Mouse (Mus musculus) midbrain, embryonic 13.5 days (tissue): Measurements from ENCODE around the gene Igf2bp1. TPM values are rescaled to one million over a fixed set of nuclear protein-coding genes. Genes with fewer than 3 reads are reported as not detected.

Experiments
- ATAC-seq: fragments of 200-750 bp; cut with Nextera tagmentation; 2 replicates; pipeline ENCODE4 v1.8.0; 2017; ENCODE audit warnings: mild to moderate bottlenecking, moderate TSS enrichment, moderate library complexity
- H3K27ac ChIP-seq: fragments of 300-500 bp; sonication (generic); 2 replicates; pipeline ENCODE4 v1.5.1; 2015; ENCODE audit warnings: inconsistent platforms, mild to moderate bottlenecking, moderate library complexity
- H3K27me3 ChIP-seq: fragments of 300-500 bp; sonication (generic); 2 replicates; pipeline ENCODE4 v1.6.1; 2015; ENCODE audit warnings: mild to moderate bottlenecking, inconsistent platforms
- H3K36me3 ChIP-seq: fragments of 300-500 bp; sonication (generic); 2 replicates; pipeline ENCODE4 v1.6.1; 2015; ENCODE audit warnings: mild to moderate bottlenecking, inconsistent platforms
- H3K4me1 ChIP-seq: fragments of 300-500 bp; sonication (generic); replicated peaks from 2 replicates; pipeline ENCODE4 v1.6.1; 2015; ENCODE audit warnings: inconsistent platforms
- H3K4me2 ChIP-seq: fragments of 300-500 bp; sonication (generic); replicated peaks from 2 replicates; pipeline ENCODE4 v1.6.1; 2015; ENCODE audit warnings: moderate library complexity, mild to moderate bottlenecking, inconsistent platforms
- H3K4me3 ChIP-seq: fragments of 300-500 bp; sonication (generic); replicated peaks from 2 replicates; pipeline ENCODE4 v1.5.1; 2015; ENCODE audit warnings: mild to moderate bottlenecking, inconsistent platforms
- H3K9ac ChIP-seq: fragments of 300-500 bp; sonication (generic); replicated peaks from 2 replicates; pipeline ENCODE4 v1.6.1; 2015; ENCODE audit warnings: mild to moderate bottlenecking, inconsistent platforms
- H3K9me3 ChIP-seq: fragments of 300-500 bp; sonication (generic); 2 replicates; pipeline ENCODE4 v1.6.1; 2016; ENCODE audit warnings: mild to moderate bottlenecking, inconsistent platforms
- WGBS: fragments of 180-500 bp; shearing (Covaris S2); methylation state at CpG from one replicate; pipeline ENCODE4 v1.1.7; 2015; 5-methylcytosine and 5-hydroxymethylcytosine counted together
- polyA plus RNA-seq: library from polyadenylated mRNA; unstranded; fragments of >200 nt; fragmentation: Nextera tagmentation; extraction: Ambion mirVana; gene quantifications from 2 replicates; pipeline ENCODE4 v1.2.1, GENCODE M21; 2015

Gene Igf2bp1
- polyA plus RNA-seq, 1 experiment from 2014 or later, result 40.6 TPM

- peak; percentile 57 for ATAC-seq
- under 1% methylated on average over 33 of the region's 33 CpGs for WGBS
- Histone ChIP-seq H3K4me1 (peaks cover 32% of the 10 kb centered on the region), H3K9me3 (no peaks in the 10 kb centered on the region), H3K27ac (peak overlapping the region; percentile 98), H3K9ac (peak overlapping the region; percentile 91), H3K4me3 (peak overlapping the region; percentile 88), H3K27me3 (no peaks in the 10 kb centered on the region), H3K36me3 (no peaks in the 10 kb centered on the region), H3K4me2 (peak overlapping the region; percentile 80)
Observed at GRCm38 (mm10) chr11:96006367-96006851, 669 bp upstream of the Igf2bp1 start.

- no peaks in the 10 kb centered on the region for H3K27me3 ChIP-seq
- peaks cover 44% of the 10 kb centered on the region for H3K4me1 ChIP-seq
- peak overlapping the region; percentile 88 for H3K4me3 ChIP-seq
- peak overlapping the region; percentile 98 for H3K27ac ChIP-seq
- H3K9ac ChIP-seq, result peak overlapping the region; percentile 91
- no peaks in the 10 kb centered on the region for H3K9me3 ChIP-seq
- 0 out of 2 replicates have a peak, but pooled peaks have one; percentile 24 for ATAC-seq
- peak overlapping the region; percentile 80 for H3K4me2 ChIP-seq
- H3K36me3 ChIP-seq, result no peaks in the 10 kb centered on the region
- under 1% methylated on average over 55 of the region's 57 CpGs for WGBS
Observed at GRCm38 (mm10) chr11:96004793-96005402, 842 bp downstream of the Igf2bp1 start.

- peaks cover 45% of the 10 kb centered on the region for H3K4me1 ChIP-seq
- H3K9ac ChIP-seq, result peak overlapping the region; percentile 91
- no peaks in the 10 kb centered on the region for H3K36me3 ChIP-seq
- ATAC-seq, result 0 out of 2 replicates have a peak, but pooled peaks have one; percentile 7
- H3K27ac ChIP-seq, result peak overlapping the region; percentile 98
- no peaks in the 10 kb centered on the region for H3K27me3 ChIP-seq
- peak overlapping the region; percentile 88 for H3K4me3 ChIP-seq
- under 1% methylated on average over 31 of the region's 32 CpGs for WGBS
- peak overlapping the region; percentile 80 for H3K4me2 ChIP-seq
- no peaks in the 10 kb centered on the region for H3K9me3 ChIP-seq
Observed at GRCm38 (mm10) chr11:96003969-96004792, 1.6 kb downstream of the Igf2bp1 start.

- H3K27ac ChIP-seq, result peak overlapping the region; percentile 60
- peak overlapping the region; percentile 91 for H3K9ac ChIP-seq
- peaks cover 47% of the 10 kb centered on the region for H3K4me1 ChIP-seq
- H3K4me3 ChIP-seq, result peak overlapping the region; percentile 88
- peak overlapping the region; percentile 80 for H3K4me2 ChIP-seq
- H3K9me3 ChIP-seq, result no peaks in the 10 kb centered on the region
- ATAC-seq, result no peak
- H3K36me3 ChIP-seq, result no peaks in the 10 kb centered on the region
- WGBS, result 0% methylated on average over 12 of the region's 12 CpGs
- H3K27me3 ChIP-seq, result no peaks in the 10 kb centered on the region
Observed at GRCm38 (mm10) chr11:96003100-96003900, 2.4 kb downstream of the Igf2bp1 start.

GRCm38 (mm10) chr11:95994151-95994550, 11.6 kb downstream of the Igf2bp1 start:
- H3K36me3 ChIP-seq, result peaks cover 11% of the 10 kb centered on the region; the same call in 1 of the 2 replicates
- H3K4me1 ChIP-seq, result peaks cover 42% of the 10 kb centered on the region
- no peak overlapping the region for H3K9ac ChIP-seq
- no peak overlapping the region for H3K4me2 ChIP-seq
- H3K4me3 ChIP-seq, result no peak overlapping the region
- no peaks in the 10 kb centered on the region for H3K27me3 ChIP-seq
- 94% methylated on average over 8 of the region's 8 CpGs for WGBS
- no peak for ATAC-seq
- no peak overlapping the region for H3K27ac ChIP-seq
- peaks cover 5% of the 10 kb centered on the region; the same call in 1 of the 2 replicates for H3K9me3 ChIP-seq

GRCm38 (mm10) chr11:95990886-95991708, 14.6 kb downstream of the Igf2bp1 start:
- H3K4me1 ChIP-seq, result peaks cover 54% of the 10 kb centered on the region
- H3K36me3 ChIP-seq, result peaks cover 11% of the 10 kb centered on the region; the same call in 1 of the 2 replicates
- peaks cover 5% of the 10 kb centered on the region; the same call in 1 of the 2 replicates for H3K9me3 ChIP-seq
- under 1% methylated on average over 42 of the region's 49 CpGs for WGBS
- peak overlapping the region; percentile 80 for H3K9ac ChIP-seq
- H3K4me3 ChIP-seq, result peak overlapping the region; percentile 52
- ATAC-seq, result peak; percentile 87
- no peaks in the 10 kb centered on the region for H3K27me3 ChIP-seq
- H3K27ac ChIP-seq, result peak overlapping the region; percentile 97
- H3K4me2 ChIP-seq, result peak overlapping the region; percentile 82

- Histone ChIP-seq H3K4me2 (peak overlapping the region; percentile 82), H3K36me3 (peaks cover 11% of the 10 kb centered on the region; the same call in 1 of the 2 replicates), H3K27me3 (no peaks in the 10 kb centered on the region), H3K27ac (peak overlapping the region; percentile 97), H3K9me3 (peaks cover 5% of the 10 kb centered on the region; the same call in 1 of the 2 replicates), H3K4me1 (peaks cover 54% of the 10 kb centered on the region), H3K9ac (peak overlapping the region; percentile 80; the same call in 1 of the 2 replicates), H3K4me3 (peak overlapping the region; percentile 52)
- WGBS, result 21% methylated on average over 4 of the region's 4 CpGs
- ATAC-seq, result peak; percentile 2; the same call in 1 of the 2 replicates
Observed at GRCm38 (mm10) chr11:95990431-95990830, 15.3 kb downstream of the Igf2bp1 start.

- Histone ChIP-seq H3K27me3 (no peaks in the 10 kb centered on the region), H3K4me1 (peaks cover 54% of the 10 kb centered on the region), H3K4me3 (0 out of 2 replicates have a peak overlapping the region, but pooled peaks have one; percentile 52), H3K4me2 (peak overlapping the region; percentile 82), H3K36me3 (peaks cover 8% of the 10 kb centered on the region; the same call in 1 of the 2 replicates), H3K9me3 (peaks cover 5% of the 10 kb centered on the region; the same call in 1 of the 2 replicates), H3K27ac (peak overlapping the region; percentile 97), H3K9ac (peak overlapping the region; percentile 80; the same call in 1 of the 2 replicates)
- WGBS, result 25% methylated on average over 8 of the region's 8 CpGs
- ATAC-seq, result no peak
Observed at GRCm38 (mm10) chr11:95989864-95990263, 15.9 kb downstream of the Igf2bp1 start.

GRCm38 (mm10) chr11:95988533-95988932, 17.2 kb downstream of the Igf2bp1 start:
- H3K4me3 ChIP-seq, result no peak overlapping the region
- H3K36me3 ChIP-seq, result no peaks in the 10 kb centered on the region
- ATAC-seq, result peak; percentile 18; the same call in 1 of the 2 replicates
- 59% methylated on average over 9 of the region's 9 CpGs for WGBS
- H3K4me1 ChIP-seq, result peaks cover 55% of the 10 kb centered on the region
- no peak overlapping the region; the same call in 1 of the 2 replicates for H3K4me2 ChIP-seq
- 0 out of 2 replicates have a peak overlapping the region, but pooled peaks have one; percentile 44 for H3K27ac ChIP-seq
- H3K27me3 ChIP-seq, result no peaks in the 10 kb centered on the region
- H3K9ac ChIP-seq, result no peak overlapping the region; the same call in 1 of the 2 replicates
- H3K9me3 ChIP-seq, result no peaks in the 10 kb centered on the region

GRCm38 (mm10) chr11:95987854-95988447, 17.8 kb downstream of the Igf2bp1 start:
- Histone ChIP-seq H3K27ac (0 out of 2 replicates have a peak overlapping the region, but pooled peaks have one; percentile 44), H3K4me1 (peaks cover 57% of the 10 kb centered on the region), H3K4me2 (no peak overlapping the region; the same call in 1 of the 2 replicates)

More at GRCm38 (mm10) chr11:95987854-95988447, 17.8 kb downstream of the Igf2bp1 start:
- Histone ChIP-seq H3K9ac (no peak overlapping the region), H3K27me3 (no peaks in the 10 kb centered on the region), H3K36me3 (no peaks in the 10 kb centered on the region), H3K9me3 (no peaks in the 10 kb centered on the region), H3K4me3 (no peak overlapping the region)
- ATAC-seq, result no peak
- 67% methylated on average over 6 of the region's 6 CpGs for WGBS
